Mouse (Mus musculus) cerebellum, adult 2 months (tissue): Measurements from ENCODE around the gene Dkk3.

ENCODE experiments used
- CTCF ChIP-seq: fragments of 200-500 bp; IDR thresholded peaks from 2 replicates; pipeline ENCODE4 v1.5.1; 2011; ENCODE audit warnings: low read depth, mild to moderate bottlenecking, control low read depth, low read length, moderate library complexity, borderline replicate concordance; ENCODE audit not compliant: insufficient read depth
- POLR2A ChIP-seq: fragments of 200-500 bp; IDR thresholded peaks from 2 replicates; pipeline ENCODE4 v1.6.1; 2011; ENCODE audit warnings: low read length, control low read depth, borderline replicate concordance; ENCODE audit not compliant: insufficient read depth

DNA sequence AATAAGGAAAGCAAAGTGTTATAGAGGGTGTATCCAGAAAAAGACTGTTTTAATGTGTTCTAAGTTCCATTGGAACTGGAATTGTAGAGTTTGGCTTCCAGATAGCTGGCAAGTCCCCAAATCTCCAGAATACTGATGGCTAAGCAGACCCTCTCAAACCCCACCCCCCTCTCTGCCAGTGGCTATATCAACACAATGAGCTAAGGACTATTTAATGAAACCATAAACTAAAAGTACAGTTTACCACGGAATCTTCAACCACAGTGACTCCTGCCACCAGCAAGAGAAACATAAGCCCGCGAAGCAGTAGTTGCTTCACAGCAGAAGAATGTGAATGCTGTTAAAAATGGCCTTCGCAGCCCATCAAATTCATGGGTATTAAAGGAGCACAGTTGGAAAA, 4.4 kb downstream of the Dkk3 start:
- no peak for TF ChIP-seq POLR2A
- no peak for TF ChIP-seq CTCF
